Mouse (Mus musculus) midbrain, embryonic 14.5 days (tissue): Measurements from ENCODE around the gene Gm3250. TPM values are rescaled to one million over a fixed set of nuclear protein-coding genes. Genes with fewer than 3 reads are reported as not detected.

Source experiments
- polyA plus RNA-seq: library from polyadenylated mRNA; unstranded; fragments of >200 nt; fragmentation: Nextera tagmentation; extraction: Ambion mirVana; gene quantifications from 2 replicates; pipeline ENCODE4 v1.2.1, GENCODE M21; 2014

Gm3250 gene
- polyA plus RNA-seq, 1 experiment from 2014 or later, result not detected

Other genes with a start within 250 kb of the Gm3250 start
- gene Pttg1ip, start 200.8 kb downstream of the Gm3250 start, polyA plus RNA-seq, result 52.1 and 71.8 TPM in 2 replicates
- 253 and 287 TPM in 2 replicates for gene Sumo3, start 176.4 kb downstream of the Gm3250 start, polyA plus RNA-seq
- 16.3 TPM in 1 of 2 replicates, not detected in the other for gene Gm49325, start 176.3 kb downstream of the Gm3250 start, polyA plus RNA-seq
- 55.6 and 66.6 TPM in 2 replicates for gene Ube2g2, start 160.3 kb downstream of the Gm3250 start, polyA plus RNA-seq
- 0.88 and 1.3 TPM in 2 replicates for gene Tspear, start 96.0 kb downstream of the Gm3250 start, polyA plus RNA-seq
- gene Gm19402, start 91.8 kb downstream of the Gm3250 start, polyA plus RNA-seq, result not detected in 2 replicates
- not detected in 2 replicates for gene Gm9508, start 85.3 kb downstream of the Gm3250 start, polyA plus RNA-seq
- not detected in 2 replicates for gene Gm10272, start 75.9 kb downstream of the Gm3250 start, polyA plus RNA-seq
- gene Gm10024, start 71.1 kb downstream of the Gm3250 start, polyA plus RNA-seq, result not detected in 2 replicates
- not detected in 2 replicates for gene Gm10142, start 66.7 kb downstream of the Gm3250 start, polyA plus RNA-seq
- not detected in 2 replicates for gene Krtap12-1, start 61.9 kb downstream of the Gm3250 start, polyA plus RNA-seq
- not detected in 2 replicates for gene Gm10100, start 56.1 kb downstream of the Gm3250 start, polyA plus RNA-seq
- not detected in 2 replicates for gene Gm18596, start 39.9 kb downstream of the Gm3250 start, polyA plus RNA-seq
- not detected in 2 replicates for gene Gm9736, start 31.2 kb downstream of the Gm3250 start, polyA plus RNA-seq
- gene Gm3233, start 22.9 kb downstream of the Gm3250 start, polyA plus RNA-seq, result not detected in 2 replicates
- not detected in 2 replicates for gene Gm3238, start 11.2 kb downstream of the Gm3250 start, polyA plus RNA-seq
- not detected in 2 replicates for gene Gm7138, start 5.6 kb downstream of the Gm3250 start, polyA plus RNA-seq
- not detected in 2 replicates for gene Gm7137, start 5.7 kb upstream of the Gm3250 start, polyA plus RNA-seq
- gene Gm9639, start 12.5 kb upstream of the Gm3250 start, polyA plus RNA-seq, result not detected in 2 replicates
- gene Gm19668, start 16.6 kb upstream of the Gm3250 start, polyA plus RNA-seq, result not detected in 2 replicates
- gene Gm9507, start 29.3 kb upstream of the Gm3250 start, polyA plus RNA-seq, result not detected in 2 replicates
- gene Gm2696, start 32.1 kb upstream of the Gm3250 start, polyA plus RNA-seq, result not detected in 2 replicates
- not detected in 2 replicates for gene Krtap10-4, start 44.6 kb upstream of the Gm3250 start, polyA plus RNA-seq
- gene Krtap10-10, start 53.4 kb upstream of the Gm3250 start, polyA plus RNA-seq, result not detected in 2 replicates
- not detected in 2 replicates for gene Gm36176, start 64.3 kb upstream of the Gm3250 start, polyA plus RNA-seq
- gene Gm10318, start 70.3 kb upstream of the Gm3250 start, polyA plus RNA-seq, result not detected in 2 replicates
- not detected in 2 replicates for gene Gm3285, start 79.4 kb upstream of the Gm3250 start, polyA plus RNA-seq
- 14.3 and 15.7 TPM in 2 replicates for gene Lrrc3, start 120.0 kb upstream of the Gm3250 start, polyA plus RNA-seq
- 3.6 TPM in 2 replicates for gene Trpm2, start 188.0 kb upstream of the Gm3250 start, polyA plus RNA-seq
- gene 1810043G02Rik, start 196.0 kb upstream of the Gm3250 start, polyA plus RNA-seq, result 41.0 and 45.3 TPM in 2 replicates
- gene Pfkl, start 227.5 kb upstream of the Gm3250 start, polyA plus RNA-seq, result 88.0 and 97.8 TPM in 2 replicates